Mouse (Mus musculus) layer of hippocampus, adult 11-12 months (tissue): Measurements from ENCODE around the gene Ywhae.

Experiments
- DNase-seq: peaks from one replicate; pipeline ENCODE4 v3.0.0; 2022; ENCODE audit warnings: low spot score

Gene Ywhae

DNA sequence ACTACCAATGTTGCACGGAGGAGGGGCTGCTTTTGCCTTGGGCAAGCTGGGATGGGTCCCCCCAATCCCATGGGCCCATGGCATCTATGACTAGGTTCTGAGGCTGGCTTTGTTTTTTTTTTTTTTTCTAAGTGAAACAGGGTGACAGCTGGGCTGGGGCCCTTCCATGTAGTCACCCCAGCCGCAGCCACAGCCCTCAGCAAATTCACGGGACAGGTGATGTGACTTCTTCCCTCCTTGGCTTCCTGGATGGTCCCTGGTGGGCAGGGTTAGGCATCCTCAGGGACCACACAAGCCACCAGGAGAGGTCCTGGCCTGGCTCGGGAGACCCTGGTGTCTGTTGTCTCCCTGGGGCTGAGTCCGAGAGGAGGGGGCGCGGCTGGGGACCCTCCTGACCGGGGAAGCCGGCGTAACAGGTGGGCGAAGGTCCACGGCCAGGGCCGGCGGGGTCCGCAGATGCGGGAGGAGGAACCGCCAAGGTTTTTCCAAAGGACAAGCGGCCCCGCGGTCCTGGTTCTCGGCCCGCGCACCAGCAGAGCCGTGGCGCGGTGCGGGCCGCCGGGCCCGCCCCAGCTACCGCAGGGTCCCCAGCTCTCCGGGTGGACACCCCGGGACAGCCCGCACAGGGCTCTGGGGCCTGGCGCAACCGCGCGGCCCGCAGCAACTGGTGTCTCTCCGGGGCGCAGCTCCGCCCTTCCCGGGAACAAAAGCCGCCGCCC lies 62.1 kb downstream of the Ywhae start:
- DNase-seq = no peak

DNA sequence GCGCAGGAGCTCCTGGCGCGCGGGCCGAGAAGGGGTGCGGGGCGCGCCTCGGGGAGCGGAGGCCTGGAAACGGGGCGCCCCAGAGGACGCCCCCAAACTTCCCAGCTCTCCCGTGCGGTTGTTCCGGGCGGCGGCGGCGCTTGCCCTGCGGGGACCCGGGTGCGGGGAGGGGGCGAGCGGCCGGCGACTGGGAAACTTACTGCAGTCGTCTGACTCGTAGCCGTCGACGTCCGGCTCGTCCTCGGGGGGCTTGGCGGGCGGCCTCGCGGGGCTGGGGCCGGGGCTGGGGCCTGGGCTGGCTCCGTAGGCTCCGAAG lies 62.6 kb downstream of the Ywhae start:
- no peak for DNase-seq

DNA sequence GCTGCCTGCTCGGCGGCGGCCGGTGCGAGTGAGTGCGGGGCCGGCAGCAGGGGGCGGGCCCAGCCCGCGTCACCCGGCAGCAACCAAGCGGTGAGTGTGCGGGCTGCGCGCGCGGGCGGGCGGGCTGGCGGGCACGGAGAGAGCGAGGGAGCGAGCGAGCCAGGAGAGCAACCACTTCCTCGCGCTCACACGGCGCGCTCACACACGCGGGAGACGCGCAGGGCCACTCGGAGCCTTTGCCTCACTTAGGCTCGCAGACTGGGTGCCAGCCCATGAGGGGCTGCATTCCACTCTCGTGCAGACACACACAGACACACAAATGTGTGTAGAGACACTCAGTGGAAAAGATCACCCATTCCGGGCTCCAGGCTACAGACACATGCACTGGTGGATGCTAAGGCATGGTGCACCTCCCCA lies 63.4 kb downstream of the Ywhae start, which contains the start of gene Doc2b:
TSS of gene Doc2b (minus strand) at position 21 of the 417 bp plus-strand sequence.
- DNase-seq = peak; percentile 65

DNA sequence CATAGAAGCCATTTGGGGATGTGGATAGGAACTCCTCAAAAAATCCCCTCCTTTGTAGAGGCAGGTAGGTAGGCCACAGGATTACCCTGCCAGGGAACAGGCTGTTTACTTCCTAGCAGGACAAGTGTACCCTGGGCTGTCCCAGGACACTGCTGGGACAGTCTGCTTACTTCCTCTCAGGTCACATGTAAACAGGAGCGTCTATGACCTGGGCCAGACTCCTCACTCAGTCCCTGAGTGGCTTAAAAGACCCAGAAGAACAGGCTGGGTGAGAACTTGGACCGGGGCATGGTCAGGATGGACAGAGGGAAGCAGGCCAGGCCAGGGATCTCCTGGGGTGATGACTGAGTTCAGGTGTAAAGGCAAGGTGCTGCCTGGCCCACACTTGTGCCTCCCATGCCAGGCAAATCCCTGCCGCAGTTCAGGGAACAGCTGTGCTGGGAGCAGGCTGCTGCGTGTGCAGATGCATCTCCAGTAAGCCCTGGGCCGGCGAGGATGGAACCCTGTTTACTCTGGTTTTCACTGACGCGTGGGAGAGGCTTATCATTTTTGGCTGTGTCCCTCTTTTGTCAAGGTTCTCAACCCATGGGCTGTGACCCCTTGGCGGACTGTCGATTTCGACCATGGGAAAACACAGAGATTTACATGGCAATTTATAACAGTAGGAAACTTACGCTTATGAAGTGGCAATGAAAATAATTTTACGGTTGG lies 64.0 kb downstream of the Ywhae start:
- no peak for DNase-seq

DNA sequence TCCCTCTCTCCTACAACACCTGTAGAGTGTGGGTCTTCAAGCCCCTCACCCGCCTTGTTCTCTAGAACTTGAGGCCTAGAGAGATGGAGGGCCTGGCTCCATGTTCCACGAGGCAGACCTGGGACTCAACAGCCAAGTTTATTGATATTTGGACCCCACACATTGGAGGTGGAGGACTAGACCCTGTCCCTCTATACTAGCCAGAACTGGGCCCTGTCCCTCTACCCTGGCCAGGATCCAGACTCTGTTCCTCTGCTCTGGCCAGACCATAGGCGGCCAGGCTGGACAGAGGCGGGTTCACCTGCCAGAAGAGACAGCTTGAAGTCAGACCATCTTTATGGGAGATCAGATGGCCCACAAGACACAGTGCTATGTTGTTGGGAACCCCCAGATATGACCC lies 68.7 kb downstream of the Ywhae start:
- no peak for DNase-seq

DNA sequence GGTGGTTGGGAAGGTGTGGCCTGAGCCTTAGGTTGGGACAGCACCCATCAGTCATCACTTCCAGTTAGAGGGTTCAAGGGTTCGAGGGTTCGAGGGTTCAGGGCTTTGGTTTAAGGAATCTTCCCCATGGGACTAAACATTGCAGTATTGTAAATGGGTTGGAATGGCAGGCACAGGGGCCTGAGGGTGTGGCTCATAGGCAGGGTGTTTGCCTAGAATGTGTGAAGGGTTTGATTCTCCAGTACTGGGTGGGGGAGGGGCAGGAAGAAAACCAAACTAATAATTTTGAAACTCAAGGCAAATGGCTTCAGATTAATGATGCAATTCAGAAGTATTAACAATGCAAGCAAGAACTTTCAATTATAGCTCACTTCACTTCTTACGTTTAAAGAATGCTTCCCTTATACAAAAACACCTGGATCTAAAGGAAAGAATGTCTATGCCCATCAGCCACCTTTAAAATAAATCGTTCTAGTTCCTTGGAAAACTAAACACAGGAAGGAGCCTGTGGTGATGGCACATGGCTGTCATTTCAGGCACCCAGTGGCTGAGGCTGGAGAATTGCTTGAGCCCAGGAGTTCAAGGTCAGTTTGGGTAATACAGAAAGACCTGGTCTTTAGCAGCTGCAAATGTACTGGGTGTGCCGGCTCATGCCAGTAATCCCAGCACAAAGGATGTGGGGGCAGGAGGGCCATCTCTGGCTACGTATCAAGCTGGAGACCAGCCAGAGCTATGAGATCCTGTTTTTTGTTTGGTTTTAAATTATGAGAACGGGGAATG lies 69.3 kb downstream of the Ywhae start:
- DNase-seq = no peak

DNA sequence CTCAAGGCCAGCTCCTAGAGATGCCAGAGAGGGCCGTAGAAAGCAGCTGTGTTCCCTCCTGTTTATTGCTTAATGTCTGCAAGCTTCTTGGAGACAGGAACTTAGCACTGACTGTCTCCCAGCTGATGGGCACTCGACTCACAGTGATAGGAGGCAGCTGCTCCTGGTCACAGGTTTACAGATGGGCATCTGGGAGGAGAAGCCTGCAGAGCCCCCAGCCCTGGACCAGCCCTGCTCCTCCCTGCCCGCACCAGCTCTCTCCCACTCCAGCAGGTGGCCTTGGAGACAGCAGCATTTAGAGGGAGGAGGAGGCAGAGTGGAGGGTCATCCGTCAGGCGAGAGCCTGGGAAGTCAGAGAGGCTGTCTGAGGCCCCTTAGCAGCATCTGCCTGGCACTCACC lies 74.8 kb downstream of the Ywhae start:
- no peak for DNase-seq

DNA sequence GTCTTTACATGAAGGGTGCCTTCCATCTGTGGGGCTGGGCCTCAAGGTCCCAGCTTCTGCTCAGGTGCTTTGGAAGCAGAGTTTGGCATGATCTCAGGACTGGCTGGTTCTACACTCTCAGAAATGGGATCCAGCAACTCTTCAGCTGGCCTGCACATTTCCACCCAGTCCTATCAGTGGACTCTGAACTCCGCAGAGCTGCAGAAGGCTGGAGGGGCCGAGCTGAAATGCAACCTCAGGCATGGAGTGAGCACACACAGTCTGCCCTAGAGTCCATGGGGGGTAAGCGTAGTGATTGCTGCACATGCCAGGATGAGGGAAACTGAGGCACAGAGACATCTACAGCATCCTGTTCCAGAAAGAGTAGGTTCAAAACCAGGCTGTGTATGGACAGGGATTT lies 77.9 kb downstream of the Ywhae start:
- no peak for DNase-seq

DNA sequence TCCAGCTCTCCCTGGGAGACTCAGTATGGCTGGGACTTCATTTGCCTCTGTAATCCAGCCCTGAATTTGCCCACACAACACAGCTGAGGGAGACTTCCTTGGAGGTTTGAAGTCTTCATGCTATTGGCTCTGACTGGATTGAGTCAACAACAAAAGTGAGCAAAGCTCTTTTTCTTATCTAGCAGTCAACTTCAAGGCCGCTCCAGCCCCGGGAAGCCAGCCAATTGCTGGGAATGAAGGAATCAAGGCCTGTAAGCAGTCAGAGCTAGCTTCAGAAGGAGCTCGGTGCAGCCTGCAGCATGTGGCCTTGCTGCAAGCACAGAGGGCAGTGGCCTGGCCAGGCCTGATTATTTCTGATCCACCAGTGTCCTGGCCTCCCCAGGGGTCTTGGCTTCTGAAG lies 79.2 kb downstream of the Ywhae start:
- peak; percentile 39 for DNase-seq

DNA sequence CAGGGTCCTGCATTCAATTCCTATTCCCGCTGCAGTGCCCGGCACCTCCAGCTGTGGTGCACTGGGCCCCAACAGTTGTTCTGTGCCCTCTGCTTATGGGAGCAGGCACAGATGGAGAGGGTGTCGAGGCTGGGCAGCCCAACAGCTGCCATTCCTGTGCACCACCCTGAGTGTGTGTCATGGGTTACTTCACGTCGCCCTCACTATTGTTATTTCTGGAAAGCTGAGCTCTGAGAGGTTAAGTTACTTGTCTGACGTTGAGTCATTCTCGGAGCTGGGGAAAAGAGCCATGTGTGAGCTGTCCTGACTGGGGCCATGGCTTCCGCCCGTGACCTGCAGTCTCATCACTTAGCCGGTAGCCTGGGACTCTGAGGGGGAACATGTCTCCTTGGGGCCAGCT lies 80.4 kb downstream of the Ywhae start:
- DNase-seq = no peak
